In genomic region chr11:21288153-21288552, GRCm38 (mm10) we compare ENCODE assay signal across 6 mouse cellular contexts. TPM values are rescaled to one million over a fixed set of nuclear protein-coding genes. Genes with fewer than 3 reads are reported as not detected.
A peak's percentile ranks its signal among the peaks of the same experiment; 100 is the strongest.
DNase-seq lines count a peak whose midpoint lies in the region; ATAC-seq and TF ChIP-seq lines count a peak whose summit lies in the region.
"Not testable (repeated sequence)": the region's sequence is repeated elsewhere in the genome, so short reads cannot be mapped to it uniquely, and the experiment has no call there.

No protein-coding gene starts in this region.

- H3K27me3 ChIP-seq in CH12.LX (replicated peaks); heart, adult 2 months (ENCODE audit: control insufficient read depth, insufficient read depth, low read length); lung, postnatal 0 days (replicated peaks; ENCODE audit: insufficient read depth, low read length); stomach, postnatal 0 days (ENCODE audit: control insufficient read depth, insufficient read depth, low read length): not testable (repeated sequence)

- not testable (repeated sequence) for TF ChIP-seq POLR2A in CH12.LX (IDR thresholded peaks at IDR 0.05; ENCODE audit: low read depth, low read length); heart, adult 2 months (IDR thresholded peaks at IDR 0.05; ENCODE audit: insufficient read depth, low read depth, low read length)

- H3K9ac ChIP-seq in CH12.LX (ENCODE audit: insufficient read depth, low read depth); heart, adult 2 months (ENCODE audit: low read depth, low read length); lung, postnatal 0 days (replicated peaks; ENCODE audit: low read depth); stomach, postnatal 0 days (ENCODE audit: low read length): not testable (repeated sequence)

- WGBS in heart, adult 2 months: 97% methylated on average over 2 of the region's 2 CpGs
- 94% methylated on average over 2 of the region's 2 CpGs for WGBS in lung, postnatal 0 days
- 97% methylated on average over 2 of the region's 2 CpGs for WGBS in stomach, postnatal 0 days

- not testable (repeated sequence) for H3K9me3 ChIP-seq in CH12.LX (replicated peaks; ENCODE audit: low read length); lung, postnatal 0 days (ENCODE audit: low read length); stomach, postnatal 0 days (ENCODE audit: control insufficient read depth, low read length)

- ATAC-seq in lung, postnatal 0 days; stomach, postnatal 0 days (ENCODE audit: low FRiP score, low TSS enrichment): not testable (repeated sequence)

- in situ Hi-C loops in CH12.LX (cut with MboI; ENCODE audit: low pct_ligation_motif_present, low pct_unique_long_range_greater_than_20kb, low sequenced_read_pairs): not testable (repeated sequence)

- H3K4me3 ChIP-seq in CH12.LX (replicated peaks in 1 of 3; ENCODE audit: low read depth in 2 of 3, low read length in 2 of 3, poor library complexity in 1 of 3); heart, adult 2 months; layer of hippocampus, adult 2 months; lung, postnatal 0 days (ENCODE audit: low read depth, low read length); stomach, postnatal 0 days (ENCODE audit: low read depth, low read length): not testable (repeated sequence)

- H3K4me1 ChIP-seq in CH12.LX (ENCODE audit: control insufficient read depth in 1 of 2, insufficient read depth in 2 of 2); heart, adult 2 months (ENCODE audit: control insufficient read depth, insufficient read depth, low read length); lung, postnatal 0 days (ENCODE audit: insufficient read depth, low read depth, low read length); stomach, postnatal 0 days (replicated peaks; ENCODE audit: control insufficient read depth, insufficient read depth): not testable (repeated sequence)

- dilution Hi-C loops in CH12.LX (cut with MboI; ENCODE audit: extremely low pct_ligation_motif_present, extremely low pct_unique_long_range_greater_than_20kb, low sequenced_read_pairs): not testable (repeated sequence)

- not testable (repeated sequence) for H3K79me2 ChIP-seq in CH12.LX (replicated peaks; ENCODE audit: control insufficient read depth, extremely low read depth, insufficient read depth, poor library complexity, severe bottlenecking); heart, adult 2 months (replicated peaks; ENCODE audit: control insufficient read depth, insufficient read depth, low read length)

- not testable (repeated sequence) for H3K27ac ChIP-seq in CH12.LX (ENCODE audit: insufficient read depth, low read depth); heart, adult 2 months; layer of hippocampus, adult 2 months; lung, postnatal 0 days (ENCODE audit: low read length); stomach, postnatal 0 days (replicated peaks)

- H3K4me2 ChIP-seq in CH12.LX (ENCODE audit: insufficient read depth, low read depth, poor library complexity, severe bottlenecking); lung, postnatal 0 days (replicated peaks; ENCODE audit: low read depth, low read length); stomach, postnatal 0 days (replicated peaks; ENCODE audit: low read depth): not testable (repeated sequence)

- TF ChIP-seq EP300 in CH12.LX (IDR thresholded peaks at IDR 0.05; ENCODE audit: low read length); heart, adult 2 months (IDR thresholded peaks at IDR 0.05; ENCODE audit: insufficient read depth, low read depth, low read length); lung, postnatal 0 days (IDR thresholded peaks at IDR 0.05); stomach, postnatal 0 days (optimal IDR thresholded peaks at IDR 0.05): not testable (repeated sequence)

- H3K36me3 ChIP-seq in CH12.LX (replicated peaks in 1 of 2; ENCODE audit: control insufficient read depth in 1 of 2, insufficient read depth in 1 of 2, low read length in 1 of 2): peaks cover 12 to 39% of the 10 kb centered on the region in 2 experiments
- not testable (repeated sequence) for H3K36me3 ChIP-seq in heart, adult 2 months (ENCODE audit: control insufficient read depth, insufficient read depth, low read length); lung, postnatal 0 days (ENCODE audit: insufficient read depth, low read length); stomach, postnatal 0 days (ENCODE audit: control insufficient read depth, insufficient read depth, low read length)

- DNase-seq in CH12.LX (ENCODE audit: extremely low read depth); heart, adult 2 months; layer of hippocampus, adult 2 months (ENCODE audit: low spot score in 2 of 2); lung, postnatal 0 days (ENCODE audit: low spot score); stomach, postnatal 0 days (ENCODE audit: low spot score): not testable (repeated sequence)
- DNase-seq in MEL-GATA-1-ER (ENCODE audit: extremely low read depth, low read depth): peak; percentile 75

- intact Hi-C loops in heart, adult 2 months (cut with DNase I): not testable (repeated sequence)

- peak in 1 of 2 experiments; percentile 31; a peak in 2 of 4 replicates for TF ChIP-seq CTCF in CH12.LX (conservative IDR thresholded peaks at IDR 0.05 in 1 of 2, IDR thresholded peaks at IDR 0.05 in 1 of 2; ENCODE audit: low read depth in 2 of 2, low read length in 2 of 2)
- TF ChIP-seq CTCF in heart, adult 2 months (IDR thresholded peaks at IDR 0.05): peak; percentile 44
- TF ChIP-seq CTCF in layer of hippocampus, adult 2 months (conservative IDR thresholded peaks at IDR 0.05): peak; percentile 56
- peak; percentile 24 for TF ChIP-seq CTCF in lung, postnatal 0 days (IDR thresholded peaks at IDR 0.05)
- TF ChIP-seq CTCF in stomach, postnatal 0 days (IDR thresholded peaks at IDR 0.05; ENCODE audit: low read depth): peak; percentile 38; the same call in 1 of the 2 replicates

- not testable (repeated sequence) for TF ChIP-seq RAD21 in CH12.LX (IDR thresholded peaks at IDR 0.05; ENCODE audit: low read depth, low read length)

TF ChIP-seq in CH12.LX, 34 proteins besides CTCF, POLR2A, EP300 and RAD21:
- TF ChIP-seq ZNF384 (IDR thresholded peaks at IDR 0.05; ENCODE audit: low read depth, low read length) (peak; percentile 20; the same call in 1 of the 2 replicates), SMC3 (IDR thresholded peaks at IDR 0.05; ENCODE audit: low read depth, low read length) (0 out of 2 replicates have a peak, but pooled peaks have one; percentile 6)

RNA-seq across cellular contexts. Expression of gene Vps54, which starts 49.1 kb away (rescaled TPM):
- 20.4 and 24.7 TPM in 2 replicates for total RNA-seq in CH12.LX (2012; rRNA removed)
- total RNA-seq in CH12.LX (2014; rRNA removed): 37.5 and 43.5 TPM in 2 replicates
- 22.7 and 22.9 TPM in 2 replicates for polyA plus RNA-seq in CH12.LX (2012; ENCODE audit: insufficient read length, low read depth)
- total RNA-seq in heart, adult 2 months (2021): 10 to 100 TPM; 17.8 to 18.8 TPM
- 7.9 and 17.0 TPM in 2 replicates for polyA plus RNA-seq in heart, adult 2 months (2012; rRNA removed)
- total RNA-seq in layer of hippocampus, adult 2 months (2021): 10 to 100 TPM; 27.1 to 28.4 TPM
- polyA plus RNA-seq in lung, postnatal 0 days (2015; fragmentation: Nextera tagmentation; extraction: Ambion mirVana): 10.6 and 11.9 TPM in 2 replicates
- 6.7 and 8.2 TPM in 2 replicates for polyA plus RNA-seq in stomach, postnatal 0 days (2015; fragmentation: Nextera tagmentation; extraction: Ambion mirVana)
